In the genomic region with DNA sequence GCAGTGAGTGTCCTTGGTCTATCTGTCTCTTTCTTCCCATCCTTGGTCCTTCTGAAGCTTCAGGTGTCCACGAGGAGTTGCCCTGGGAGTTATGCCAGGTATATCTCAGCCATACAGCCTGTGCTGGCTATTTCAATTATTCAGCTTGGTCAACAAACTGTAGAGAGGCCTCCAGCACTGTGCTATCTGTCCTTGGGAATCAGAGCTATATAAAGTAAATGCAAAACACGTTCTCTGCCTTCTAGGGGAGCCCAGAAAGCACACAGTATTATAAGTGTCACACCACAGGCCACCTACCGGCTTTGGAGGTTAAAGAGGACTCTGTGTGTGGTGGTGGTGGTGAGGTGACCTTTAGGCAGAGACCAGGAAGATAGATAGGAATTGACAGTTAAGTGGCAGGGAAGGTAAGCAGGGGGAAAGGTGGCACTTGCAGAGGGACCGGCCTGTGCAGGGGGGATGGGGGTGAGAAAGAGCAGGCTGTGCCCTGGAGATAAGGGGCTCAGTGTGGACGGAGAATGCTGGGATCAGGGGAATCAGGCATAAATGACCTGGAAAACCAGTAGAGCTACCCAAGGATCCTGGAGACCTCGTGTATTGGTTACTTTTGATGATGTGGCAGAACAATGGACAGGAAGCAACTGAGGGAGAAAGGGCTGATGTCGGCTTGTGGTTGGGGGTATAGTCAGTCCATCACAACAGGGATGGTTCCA, we compare ENCODE assay signal across 14 mouse cellular contexts.
"Had no signal": no experiment of that assay in that cellular context is flagged by ENCODE, and none has a peak within 500 bp of the region (broad histone marks: within the 10 kb centered on the region; RNA-seq: fewer than 3 reads in every experiment).

No protein-coding gene starts in this region.

- H3K4me3 ChIP-seq: kidney, embryonic 15.5 days; left cerebral cortex, adult 2 months; liver, embryonic 13.5 days had no signal

- H3K36me3 ChIP-seq: kidney, embryonic 15.5 days; liver, embryonic 13.5 days had no signal

- H3K9ac ChIP-seq: kidney, embryonic 15.5 days; liver, embryonic 13.5 days had no signal

- H3K27ac ChIP-seq: kidney, embryonic 15.5 days; left cerebral cortex, adult 2 months; liver, embryonic 13.5 days had no signal

- H3K4me1 ChIP-seq: liver, embryonic 13.5 days had no signal

- H3K9me3 ChIP-seq: kidney, embryonic 15.5 days; liver, embryonic 13.5 days had no signal

- DNase-seq: kidney, postnatal 10 days; kidney, postnatal 36 days; layer of hippocampus, postnatal 36 days; liver, embryonic 13.5 days; lung, adult 2 months; lung, postnatal 14 days; lung, postnatal 4 days; midbrain, embryonic 14.5 days; thymus, adult 2 months; thymus, postnatal 14 days; thymus, postnatal 4 days had no signal

- H3K27me3 ChIP-seq: kidney, embryonic 15.5 days; liver, embryonic 13.5 days had no signal

- H3K4me2 ChIP-seq: kidney, embryonic 15.5 days; liver, embryonic 13.5 days; midbrain, embryonic 11.5 days had no signal
